Mouse (Mus musculus) heart, postnatal 0 days (tissue): ENCODE measurements around the gene Dapk3.

ENCODE experiments used
- CTCF ChIP-seq: IDR thresholded peaks from 2 replicates; pipeline ENCODE4 v1.5.1; 2016; ENCODE audit warnings: antibody characterized with exemption, control low read depth, low read depth
- EP300 ChIP-seq: IDR thresholded peaks from 2 replicates; pipeline ENCODE4 v1.6.1; 2016; ENCODE audit warnings: antibody characterized with exemption, low read depth

- no peak for TF ChIP-seq CTCF
- 0 out of 2 replicates have a peak, but pooled peaks have one; percentile 1 for TF ChIP-seq EP300
These were observed 45.3 kb upstream of the Dapk3 start for GRCm38 (mm10) chr10:81137252-81138130.
